Mouse (Mus musculus): Measurements from ENCODE around the gene Hs3st3b1.

- TF ChIP-seq SRF (IDR thresholded peaks at IDR 0.05; ENCODE audit: control insufficient read depth, insufficient read length, low read depth) (no peak), CEBPB (IDR thresholded peaks at IDR 0.05; ENCODE audit: insufficient read depth, poor library complexity, severe bottlenecking) (no peak), POLR2A (IDR thresholded peaks at IDR 0.05; ENCODE audit: insufficient read length, low read depth) (no peak), REST (IDR thresholded peaks at IDR 0.05; ENCODE audit: insufficient read depth, insufficient read length) (no peak), MAX (IDR thresholded peaks at IDR 0.05; ENCODE audit: low read depth) (no peak), TCF12 (IDR thresholded peaks at IDR 0.05; ENCODE audit: insufficient read depth, poor library complexity, severe bottlenecking) (no peak), MYOD1 (IDR thresholded peaks at IDR 0.05; ENCODE audit: control insufficient read depth in 1 of 3, insufficient read length in 2 of 3, low read depth in 2 of 3) (no peak), E2F4 (IDR thresholded peaks at IDR 0.05; ENCODE audit: insufficient read depth) (no peak), POLR2AphosphoS2 (IDR thresholded peaks at IDR 0.05; ENCODE audit: insufficient read length, low read depth) (no peak), MYOG (IDR thresholded peaks at IDR 0.05; ENCODE audit: control insufficient read depth in 1 of 3, insufficient read depth in 1 of 3, insufficient read length in 2 of 3, low read depth in 2 of 3) (no peak), USF1 (IDR thresholded peaks at IDR 0.05; ENCODE audit: low read depth) (no peak), TCF3 (IDR thresholded peaks at IDR 0.05; ENCODE audit: insufficient read length, low read depth) (no peak)
Measured at GRCm38 (mm10) chr11:63845379-63845778, 76.7 kb downstream of the Hs3st3b1 start.
